Mouse (Mus musculus) forebrain, embryonic 16.5 days (tissue): ENCODE results near the gene Gnb5. TPM values are rescaled to one million over a fixed set of nuclear protein-coding genes. Genes with fewer than 3 reads are reported as not detected.
"Not testable (repeated sequence)": the region's sequence is repeated elsewhere in the genome, so short reads cannot be mapped to it uniquely, and the experiment has no call there.

Source experiments
- ATAC-seq: fragments of 200-750 bp; cut with Nextera tagmentation; 2 replicates; pipeline ENCODE4 v1.8.0; 2017; ENCODE audit warnings: mild to moderate bottlenecking, moderate library complexity
- H3K27ac ChIP-seq: fragments of 300-500 bp; sonication (generic); 2 replicates; pipeline ENCODE4 v1.5.1; 2014; ENCODE audit warnings: low read length, control low read depth
- H3K27me3 ChIP-seq: fragments of 300-500 bp; sonication (generic); replicated peaks from 2 replicates; pipeline ENCODE4 v1.6.1; 2014; ENCODE audit warnings: low read length; ENCODE audit not compliant: control insufficient read depth, insufficient read depth
- H3K36me3 ChIP-seq: fragments of 300-500 bp; sonication (generic); 2 replicates; pipeline ENCODE4 v1.6.1; 2014; ENCODE audit not compliant: control insufficient read depth, insufficient read depth
- H3K4me1 ChIP-seq: fragments of 300-500 bp; sonication (generic); replicated peaks from 2 replicates; pipeline ENCODE4 v1.6.1; 2014; ENCODE audit warnings: low read length; ENCODE audit not compliant: control insufficient read depth, insufficient read depth
- H3K4me2 ChIP-seq: fragments of 300-500 bp; sonication (generic); 2 replicates; pipeline ENCODE4 v1.6.1; 2014; ENCODE audit warnings: mild to moderate bottlenecking, low read length, control low read depth
- H3K4me3 ChIP-seq: fragments of 300-500 bp; sonication (generic); replicated peaks from 2 replicates; pipeline ENCODE4 v1.5.1; 2014; ENCODE audit warnings: mild to moderate bottlenecking, low read length, control low read depth
- H3K9ac ChIP-seq: fragments of 300-500 bp; sonication (generic); replicated peaks from 2 replicates; pipeline ENCODE4 v1.6.1; 2014; ENCODE audit warnings: low read depth, low read length, control low read depth
- H3K9me3 ChIP-seq: fragments of 300-500 bp; sonication (generic); 2 replicates; pipeline ENCODE4 v1.6.1; 2016; ENCODE audit warnings: low read length; ENCODE audit not compliant: control insufficient read depth
- WGBS: fragments of 180-500 bp; shearing (Covaris S2); extraction: QIAGEN DNeasy Blood & Tissue Kit; methylation state at CpG from one replicate; pipeline ENCODE4 v1.1.7; 2014; 5-methylcytosine and 5-hydroxymethylcytosine counted together
- polyA plus RNA-seq: library from polyadenylated mRNA; unstranded; fragments of >200 nt; fragmentation: Nextera tagmentation; extraction: Ambion mirVana; gene quantifications from 2 replicates; pipeline ENCODE4 v1.2.1, GENCODE M21; 2015

Gene Gnb5
- polyA plus RNA-seq, 1 experiment from 2014 or later: 60.2 TPM

GRCm38 (mm10) chr9:75362201-75362600 is 56.1 kb downstream of the Gnb5 start:
- no peaks in the 10 kb centered on the region for H3K9me3 ChIP-seq
- ATAC-seq: no peak
- no peak overlapping the region for H3K4me3 ChIP-seq
- no peak overlapping the region for H3K27ac ChIP-seq
- 94% methylated on average over 4 of the region's 4 CpGs for WGBS
- no peaks in the 10 kb centered on the region for H3K36me3 ChIP-seq
- no peaks in the 10 kb centered on the region for H3K4me1 ChIP-seq
- no peak overlapping the region for H3K4me2 ChIP-seq
- no peaks in the 10 kb centered on the region for H3K27me3 ChIP-seq
- H3K9ac ChIP-seq: no peak overlapping the region

DNA sequence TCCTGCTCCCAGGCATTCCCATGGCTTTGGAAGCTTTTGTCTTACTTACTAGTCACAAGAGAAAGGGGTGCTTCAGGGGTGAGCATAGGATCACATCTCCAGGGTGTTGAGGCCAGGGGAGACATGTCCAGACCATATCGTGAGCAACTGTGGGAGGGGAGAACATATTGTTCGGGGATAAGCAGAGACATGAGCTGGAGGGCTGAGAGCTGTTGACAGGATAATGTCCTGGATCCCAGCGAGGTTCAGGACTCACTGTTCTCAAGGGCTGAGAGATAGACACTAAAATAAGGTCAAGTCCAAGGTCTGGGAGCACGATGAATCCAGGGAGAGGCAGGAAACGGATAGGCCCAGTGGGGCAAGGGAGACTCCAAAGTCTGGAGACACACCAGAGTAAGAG is 56.9 kb downstream of the Gnb5 start:
- Histone ChIP-seq H3K36me3 (no peaks in the 10 kb centered on the region), H3K4me2 (no peak overlapping the region), H3K27ac (no peak overlapping the region), H3K4me1 (no peaks in the 10 kb centered on the region), H3K27me3 (no peaks in the 10 kb centered on the region), H3K9me3 (no peaks in the 10 kb centered on the region), H3K9ac (no peak overlapping the region), H3K4me3 (no peak overlapping the region)
- ATAC-seq: no peak
- 86% methylated on average over 5 of the region's 5 CpGs for WGBS

GRCm38 (mm10) chr9:75363702-75364101 is 57.6 kb downstream of the Gnb5 start:
- H3K27me3 ChIP-seq, H3K4me2 ChIP-seq, H3K9me3 ChIP-seq, H3K4me3 ChIP-seq, ATAC-seq, H3K36me3 ChIP-seq, H3K27ac ChIP-seq, H3K9ac ChIP-seq, H3K4me1 ChIP-seq: not testable (repeated sequence)
- WGBS: 69% methylated on average over 7 of the region's 7 CpGs

DNA sequence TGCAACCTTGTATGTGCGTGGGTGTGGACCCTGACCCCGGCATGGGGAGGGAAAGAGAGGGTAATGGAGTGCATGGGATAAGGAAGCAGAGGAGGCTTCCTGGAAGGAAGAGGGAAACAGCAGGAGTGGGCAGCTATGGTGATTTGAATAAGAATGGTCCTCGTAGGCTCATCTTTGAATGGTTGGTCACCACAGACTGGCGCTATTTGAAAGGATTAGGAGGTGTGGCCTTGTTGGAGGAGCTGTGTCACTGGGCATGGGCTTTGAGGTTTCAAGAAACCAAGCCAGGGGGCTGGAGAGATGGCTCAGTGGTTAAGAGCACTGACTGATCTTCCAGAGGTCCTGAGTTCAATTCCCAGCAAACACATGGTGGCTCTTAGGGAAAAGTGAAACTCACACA is 59.1 kb downstream of the Gnb5 start:
- Histone ChIP-seq H3K9ac (no peak overlapping the region), H3K4me2 (no peak overlapping the region), H3K27ac (no peak overlapping the region), H3K9me3 (no peaks in the 10 kb centered on the region), H3K4me1 (no peaks in the 10 kb centered on the region), H3K36me3 (no peaks in the 10 kb centered on the region), H3K27me3 (no peaks in the 10 kb centered on the region), H3K4me3 (no peak overlapping the region)
- 66% methylated on average over 4 of the region's 4 CpGs for WGBS
- ATAC-seq: no peak

DNA sequence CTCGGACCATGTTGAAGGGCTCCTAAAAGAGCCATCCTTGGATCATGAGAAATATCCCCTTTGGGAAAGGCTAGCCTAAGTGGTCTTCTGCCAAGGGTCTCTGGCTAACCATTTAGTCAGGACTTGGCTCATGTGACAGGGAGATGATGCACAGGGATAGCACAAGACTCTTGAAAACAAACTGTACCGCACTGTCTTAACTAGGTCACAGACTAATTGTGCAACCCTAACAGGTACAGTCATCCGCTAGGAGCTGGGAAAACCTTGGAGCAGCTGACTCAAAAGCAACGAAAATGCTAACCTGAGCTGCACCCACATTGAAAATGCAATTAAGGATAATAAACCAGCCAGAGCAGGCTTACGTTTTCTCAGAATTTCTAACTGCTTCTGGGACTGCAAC is 60.1 kb downstream of the Gnb5 start:
- Histone ChIP-seq H3K9ac (no peak overlapping the region), H3K27me3 (no peaks in the 10 kb centered on the region), H3K9me3 (peaks cover 3% of the 10 kb centered on the region; the same call in 1 of the 2 replicates), H3K4me1 (no peaks in the 10 kb centered on the region), H3K4me2 (no peak overlapping the region), H3K4me3 (no peak overlapping the region), H3K36me3 (no peaks in the 10 kb centered on the region), H3K27ac (no peak overlapping the region)
- no peak for ATAC-seq
- 78% methylated on average over 5 of the region's 5 CpGs for WGBS

- no peaks in the 10 kb centered on the region for H3K4me1 ChIP-seq
- H3K4me3 ChIP-seq: no peak overlapping the region
- peaks cover 3% of the 10 kb centered on the region; the same call in 1 of the 2 replicates for H3K9me3 ChIP-seq
- no peak overlapping the region for H3K9ac ChIP-seq
- H3K4me2 ChIP-seq: no peak overlapping the region
- 76% methylated on average over 3 of the region's 3 CpGs for WGBS
- no peak overlapping the region for H3K27ac ChIP-seq
- no peaks in the 10 kb centered on the region for H3K27me3 ChIP-seq
- ATAC-seq: no peak
- H3K36me3 ChIP-seq: no peaks in the 10 kb centered on the region
Measured at GRCm38 (mm10) chr9:75368779-75369178, 62.7 kb downstream of the Gnb5 start.

- peaks cover under 1% of the 10 kb centered on the region; the same call in 1 of the 2 replicates for H3K9me3 ChIP-seq
- H3K9ac ChIP-seq: no peak overlapping the region
- 84% methylated on average over 9 of the region's 9 CpGs for WGBS
- H3K4me2 ChIP-seq: no peak overlapping the region
- H3K36me3 ChIP-seq: no peaks in the 10 kb centered on the region
- H3K4me1 ChIP-seq: no peaks in the 10 kb centered on the region
- ATAC-seq: no peak
- no peak overlapping the region for H3K4me3 ChIP-seq
- H3K27me3 ChIP-seq: no peaks in the 10 kb centered on the region
- H3K27ac ChIP-seq: no peak overlapping the region
Measured at GRCm38 (mm10) chr9:75375606-75376005, 69.5 kb downstream of the Gnb5 start.

DNA sequence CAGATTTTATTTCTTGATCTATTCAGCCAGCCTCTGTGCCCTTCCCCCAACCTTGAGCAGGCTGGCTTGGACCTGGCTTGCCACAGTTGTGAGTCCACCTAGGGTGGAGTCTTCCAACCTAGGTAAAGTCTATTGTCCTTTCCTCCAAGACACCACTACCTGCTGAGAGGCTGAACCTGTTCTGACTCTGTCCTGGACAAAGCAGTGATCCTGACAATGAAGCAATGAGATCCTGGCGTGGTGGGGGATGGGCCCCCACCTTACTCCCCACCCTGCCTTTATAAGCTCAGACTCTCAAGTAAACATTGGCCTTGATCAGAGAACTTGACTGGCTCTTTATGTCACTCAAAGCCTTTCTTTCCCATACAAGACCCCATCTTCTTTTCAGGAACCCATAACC is 70.3 kb downstream of the Gnb5 start:
- Histone ChIP-seq H3K36me3 (no peaks in the 10 kb centered on the region), H3K27me3 (no peaks in the 10 kb centered on the region), H3K4me1 (no peaks in the 10 kb centered on the region), H3K27ac (no peak overlapping the region), H3K4me2 (no peak overlapping the region), H3K9me3 (no peaks in the 10 kb centered on the region), H3K9ac (no peak overlapping the region), H3K4me3 (no peak overlapping the region)
- 71% methylated on average over 1 of the region's 1 CpGs for WGBS
- ATAC-seq: no peak

DNA sequence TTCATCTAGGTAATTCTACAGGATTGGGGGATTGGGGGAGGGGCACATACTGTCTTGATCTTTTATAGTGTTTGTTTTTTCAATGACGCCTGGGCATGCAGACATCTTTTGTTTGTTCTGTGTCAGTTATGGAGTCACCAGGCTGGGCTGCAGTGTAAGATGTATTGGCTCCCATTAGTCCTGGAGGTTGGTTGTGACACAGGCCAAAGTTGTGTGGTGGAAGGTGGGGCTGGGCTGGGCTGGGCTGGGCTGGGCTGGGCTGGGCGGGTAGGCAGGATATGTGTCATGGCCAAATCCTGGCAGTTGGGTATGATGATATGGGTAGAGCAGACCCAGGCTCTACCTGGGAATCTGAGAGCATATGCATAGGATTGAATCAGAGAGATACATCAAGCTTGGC is 72.7 kb downstream of the Gnb5 start:
- Histone ChIP-seq H3K27me3 (no peaks in the 10 kb centered on the region), H3K27ac (no peak overlapping the region), H3K9ac (no peak overlapping the region), H3K4me1 (no peaks in the 10 kb centered on the region), H3K4me2 (no peak overlapping the region), H3K9me3 (no peaks in the 10 kb centered on the region), H3K36me3 (no peaks in the 10 kb centered on the region), H3K4me3 (no peak overlapping the region)
- ATAC-seq: no peak
- 75% methylated on average over 2 of the region's 2 CpGs for WGBS

DNA sequence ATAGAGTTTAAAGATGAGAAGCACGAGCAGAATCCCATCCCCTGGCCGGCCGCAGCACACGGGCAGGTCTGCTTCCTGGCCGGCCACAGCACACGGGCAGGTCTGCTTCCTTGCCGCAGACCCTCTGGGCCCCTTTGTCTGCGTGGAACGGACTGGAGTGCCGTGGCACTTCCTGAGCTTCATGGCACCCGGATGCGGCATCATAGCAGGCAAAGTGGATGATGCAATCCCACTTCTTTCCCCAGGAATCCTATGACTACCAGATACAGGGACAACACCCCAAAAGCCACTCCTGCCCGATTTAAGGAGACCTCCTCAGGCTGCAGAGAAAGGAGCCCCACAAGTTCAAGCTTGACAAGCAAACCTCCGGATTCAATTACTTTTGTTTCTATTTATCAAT is 76.7 kb downstream of the Gnb5 start:
- H3K27ac ChIP-seq: no peak overlapping the region
- 95% methylated on average over 14 of the region's 14 CpGs for WGBS
- H3K36me3 ChIP-seq: peaks cover 7% of the 10 kb centered on the region

More for the DNA sequence above, 76.7 kb downstream of the Gnb5 start:
- Histone ChIP-seq H3K9ac (no peak overlapping the region), H3K4me1 (no peaks in the 10 kb centered on the region), H3K27me3 (no peaks in the 10 kb centered on the region), H3K4me3 (no peak overlapping the region), H3K9me3 (no peaks in the 10 kb centered on the region), H3K4me2 (no peak overlapping the region)
- ATAC-seq: no peak
